Mouse (Mus musculus): ENCODE measurements around the gene Sod1. TPM values are rescaled to one million over a fixed set of nuclear protein-coding genes. Genes with fewer than 3 reads are reported as not detected.

Sod1 gene
- total and polyA plus RNA-seq, 3 experiments = 532 to 1,226 (median 634) TPM

DNA sequence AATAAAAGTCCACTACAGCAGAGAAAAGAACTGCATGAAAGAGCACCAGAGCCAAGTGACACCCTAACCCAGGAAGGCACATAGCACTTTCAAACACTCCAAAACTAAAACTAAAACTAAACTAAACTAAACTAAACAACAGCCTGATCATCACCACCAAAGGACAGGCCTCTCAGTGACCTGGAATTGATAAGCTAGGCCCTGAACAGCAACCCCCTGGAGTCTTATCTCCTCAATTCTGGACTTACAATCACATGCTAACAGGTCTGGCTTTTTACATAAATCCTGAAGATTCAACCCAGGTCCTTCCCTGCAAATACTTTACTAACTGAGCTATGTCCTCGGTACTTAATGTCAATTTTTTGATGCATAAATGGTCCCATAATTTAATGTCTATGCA, 44.6 kb downstream of the Sod1 start:
- in situ Hi-C loops (cut with MboI; ENCODE audit: low pct_ligation_motif_present, low pct_unique_long_range_greater_than_20kb, low sequenced_read_pairs) (no loop called here), dilution Hi-C loops (cut with MboI; ENCODE audit: extremely low pct_ligation_motif_present, extremely low pct_unique_long_range_greater_than_20kb, low sequenced_read_pairs) (no loop called here)
- H3K9ac ChIP-seq (ENCODE audit: insufficient read depth, low read depth) = no peak overlapping the region
- no peaks in the 10 kb centered on the region for H3K27me3 ChIP-seq (replicated peaks)
- no peak for TF ChIP-seq ZMIZ1 (IDR thresholded peaks at IDR 0.05; ENCODE audit: low read depth, low read length)
- peaks cover 9 to 59% of the 10 kb centered on the region in 2 experiments for H3K36me3 ChIP-seq (replicated peaks in 1 of 2; ENCODE audit: control insufficient read depth in 1 of 2, insufficient read depth in 1 of 2, low read length in 1 of 2)
- no peak overlapping the region for H3K4me3 ChIP-seq (replicated peaks in 1 of 3; ENCODE audit: low read depth in 2 of 3, low read length in 2 of 3, poor library complexity in 1 of 3)
- H3K27ac ChIP-seq (ENCODE audit: insufficient read depth, low read depth) = no peak overlapping the region
- H3K4me2 ChIP-seq (ENCODE audit: insufficient read depth, low read depth, poor library complexity, severe bottlenecking) = no peak overlapping the region
- H3K4me1 ChIP-seq (ENCODE audit: control insufficient read depth in 1 of 2, insufficient read depth in 2 of 2) = peaks cover 0 to 18% of the 10 kb centered on the region in 2 experiments; a peak in 2 of 4 replicates
- DNase-seq (ENCODE audit: extremely low read depth) = no peak
- peaks cover 43% of the 10 kb centered on the region for H3K79me2 ChIP-seq (replicated peaks; ENCODE audit: control insufficient read depth, extremely low read depth, insufficient read depth, poor library complexity, severe bottlenecking)
- H3K9me3 ChIP-seq (replicated peaks; ENCODE audit: low read length) = no peaks in the 10 kb centered on the region

DNA sequence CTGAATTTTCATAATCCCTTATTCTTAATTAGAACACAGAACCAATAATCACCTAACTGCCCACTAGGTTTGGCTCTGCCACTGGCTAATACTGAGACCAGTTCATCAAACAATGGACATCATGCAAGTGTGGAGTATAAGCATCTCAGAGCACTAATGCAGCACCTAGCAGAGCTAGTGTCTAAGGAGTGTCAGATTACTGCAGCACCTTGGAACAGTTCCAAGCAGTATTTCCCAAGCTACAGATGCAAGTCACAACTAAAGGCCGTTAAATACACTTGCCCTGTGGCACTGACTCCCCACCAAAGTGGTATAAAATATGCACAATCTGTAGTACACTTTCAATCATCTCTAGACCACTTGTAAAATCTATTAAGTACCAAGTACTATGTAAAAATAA, 46.0 kb downstream of the Sod1 start:
- H3K4me1 ChIP-seq (ENCODE audit: control insufficient read depth in 1 of 2, insufficient read depth in 2 of 2) = peaks cover 0 to 21% of the 10 kb centered on the region in 2 experiments; a peak in 2 of 4 replicates
- dilution Hi-C loops (cut with MboI; ENCODE audit: extremely low pct_ligation_motif_present, extremely low pct_unique_long_range_greater_than_20kb, low sequenced_read_pairs) = no loop called here
- no peak overlapping the region for H3K4me3 ChIP-seq (replicated peaks in 1 of 3; ENCODE audit: low read depth in 2 of 3, low read length in 2 of 3, poor library complexity in 1 of 3)
- in situ Hi-C loops (cut with MboI; ENCODE audit: low pct_ligation_motif_present, low pct_unique_long_range_greater_than_20kb, low sequenced_read_pairs) = no loop called here
- H3K79me2 ChIP-seq (replicated peaks; ENCODE audit: control insufficient read depth, extremely low read depth, insufficient read depth, poor library complexity, severe bottlenecking) = peaks cover 52% of the 10 kb centered on the region
- no peak overlapping the region for H3K9ac ChIP-seq (ENCODE audit: insufficient read depth, low read depth)
- DNase-seq (ENCODE audit: extremely low read depth) = no peak
- TF ChIP-seq CHD2 (IDR thresholded peaks at IDR 0.05; ENCODE audit: low read length) = no peak
- TF ChIP-seq UBTF (IDR thresholded peaks at IDR 0.05; ENCODE audit: low read depth, low read length) = no peak
- H3K4me2 ChIP-seq (ENCODE audit: insufficient read depth, low read depth, poor library complexity, severe bottlenecking) = no peak overlapping the region
- H3K27ac ChIP-seq (ENCODE audit: insufficient read depth, low read depth) = no peak overlapping the region
- peaks cover 5 to 49% of the 10 kb centered on the region in 2 experiments for H3K36me3 ChIP-seq (replicated peaks in 1 of 2; ENCODE audit: control insufficient read depth in 1 of 2, insufficient read depth in 1 of 2, low read length in 1 of 2)
- H3K27me3 ChIP-seq (replicated peaks) = no peaks in the 10 kb centered on the region
- H3K9me3 ChIP-seq (replicated peaks; ENCODE audit: low read length) = no peaks in the 10 kb centered on the region

DNA sequence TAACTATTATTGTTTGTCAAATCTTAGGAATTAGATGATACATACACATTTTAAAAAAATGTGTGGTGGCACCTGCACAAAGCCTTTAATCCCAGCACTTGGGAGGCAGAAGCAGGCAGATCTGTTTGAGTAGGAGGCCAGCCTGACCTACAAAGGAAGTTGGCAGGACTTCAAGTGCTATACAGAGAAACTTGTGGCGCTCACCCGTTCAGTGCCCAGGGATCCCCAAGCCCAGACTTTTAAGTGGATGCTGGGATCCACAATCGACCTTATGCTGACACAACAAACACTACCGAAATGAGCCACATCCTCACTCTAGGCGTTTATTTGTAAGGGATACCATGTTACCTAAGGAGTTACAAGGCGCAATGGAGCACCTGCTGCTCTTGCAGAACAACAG, 55.0 kb downstream of the Sod1 start:
- H3K36me3 ChIP-seq (replicated peaks in 1 of 2; ENCODE audit: control insufficient read depth in 1 of 2, insufficient read depth in 1 of 2, low read length in 1 of 2) = peaks cover 0 to 27% of the 10 kb centered on the region in 2 experiments
- peaks cover 5 to 54% of the 10 kb centered on the region in 2 experiments for H3K4me1 ChIP-seq (ENCODE audit: control insufficient read depth in 1 of 2, insufficient read depth in 2 of 2)
- DNase-seq (ENCODE audit: extremely low read depth) = no peak
- no peak overlapping the region for H3K27ac ChIP-seq (ENCODE audit: insufficient read depth, low read depth)
- no peak overlapping the region for H3K9ac ChIP-seq (ENCODE audit: insufficient read depth, low read depth)
- in situ Hi-C loops (cut with MboI; ENCODE audit: low pct_ligation_motif_present, low pct_unique_long_range_greater_than_20kb, low sequenced_read_pairs) (no loop called here), dilution Hi-C loops (cut with MboI; ENCODE audit: extremely low pct_ligation_motif_present, extremely low pct_unique_long_range_greater_than_20kb, low sequenced_read_pairs) (no loop called here)
- TF ChIP-seq SMC3 (IDR thresholded peaks at IDR 0.05; ENCODE audit: low read depth, low read length) (no peak), USF1 (IDR thresholded peaks at IDR 0.05; ENCODE audit: low read depth, low read length) (no peak), NRF1 (IDR thresholded peaks at IDR 0.05; ENCODE audit: low read depth, low read length) (no peak), MAFK (IDR thresholded peaks at IDR 0.05; ENCODE audit: insufficient replicate concordance, low read length) (no peak), ETS1 (conservative IDR thresholded peaks at IDR 0.05; ENCODE audit: low read depth, low read length) (no peak), BHLHE40 (IDR thresholded peaks at IDR 0.05; ENCODE audit: low read depth, low read length) (no peak), IRF4 (IDR thresholded peaks at IDR 0.05; ENCODE audit: low read depth, low read length) (no peak), ZNF384 (IDR thresholded peaks at IDR 0.05; ENCODE audit: low read depth, low read length) (no peak), TBP (conservative IDR thresholded peaks at IDR 0.05; ENCODE audit: low read depth, low read length) (no peak), ZC3H11A (IDR thresholded peaks at IDR 0.05; ENCODE audit: low read depth, low read length) (no peak), MAZ (IDR thresholded peaks at IDR 0.05; ENCODE audit: low read depth, low read length) (no peak), ZMIZ1 (IDR thresholded peaks at IDR 0.05; ENCODE audit: low read depth, low read length) (no peak), USF2 (conservative IDR thresholded peaks at IDR 0.05; ENCODE audit: low read depth, low read length) (no peak), POLR2A (IDR thresholded peaks at IDR 0.05; ENCODE audit: low read depth, low read length) (no peak), PAX5 (IDR thresholded peaks at IDR 0.05; ENCODE audit: low read length) (no peak), MYC (IDR thresholded peaks at IDR 0.05; ENCODE audit: low read depth, low read length) (no peak), SIN3A (IDR thresholded peaks at IDR 0.05; ENCODE audit: low read length) (no peak), ZKSCAN1 (IDR thresholded peaks at IDR 0.05; ENCODE audit: borderline replicate concordance, low read depth, low read length) (no peak), HCFC1 (IDR thresholded peaks at IDR 0.05; ENCODE audit: low read depth, low read length) (no peak)
- H3K79me2 ChIP-seq (replicated peaks; ENCODE audit: control insufficient read depth, extremely low read depth, insufficient read depth, poor library complexity, severe bottlenecking) = peaks cover 78% of the 10 kb centered on the region
- no peaks in the 10 kb centered on the region for H3K27me3 ChIP-seq (replicated peaks)
- no peak overlapping the region for H3K4me3 ChIP-seq (replicated peaks in 1 of 3; ENCODE audit: low read depth in 2 of 3, low read length in 2 of 3, poor library complexity in 1 of 3)
- no peaks in the 10 kb centered on the region for H3K9me3 ChIP-seq (replicated peaks; ENCODE audit: low read length)
- no peak overlapping the region for H3K4me2 ChIP-seq (ENCODE audit: insufficient read depth, low read depth, poor library complexity, severe bottlenecking)
